Mouse (Mus musculus) lung, postnatal 4 days (tissue): ENCODE measurements at regions not wholly inside any gene's neighbourhood (a gene's known extent, or its start where the extent isn't known, plus 50 kb on each side); places are given as distances from the start of the nearest gene placed in this dataset.
A peak's percentile ranks its signal among the peaks of the same experiment; 100 is the strongest.
"Not testable (repeated sequence)": the region's sequence is repeated elsewhere in the genome, so short reads cannot be mapped to it uniquely, and the experiment has no call there.

Experiments used
- DNase-seq, 2 experiments: peaks; one replicate each; pipeline ENCODE4 v3.0.0; 2021

- DNase-seq = no peak
These were observed 60.6 kb upstream of the Helt start for GRCm38 (mm10) chr8:46355066-46355465.

GRCm38 (mm10) chr8:46357961-46358360 is 63.5 kb upstream of the Helt start:
- DNase-seq = not testable (repeated sequence)

DNA sequence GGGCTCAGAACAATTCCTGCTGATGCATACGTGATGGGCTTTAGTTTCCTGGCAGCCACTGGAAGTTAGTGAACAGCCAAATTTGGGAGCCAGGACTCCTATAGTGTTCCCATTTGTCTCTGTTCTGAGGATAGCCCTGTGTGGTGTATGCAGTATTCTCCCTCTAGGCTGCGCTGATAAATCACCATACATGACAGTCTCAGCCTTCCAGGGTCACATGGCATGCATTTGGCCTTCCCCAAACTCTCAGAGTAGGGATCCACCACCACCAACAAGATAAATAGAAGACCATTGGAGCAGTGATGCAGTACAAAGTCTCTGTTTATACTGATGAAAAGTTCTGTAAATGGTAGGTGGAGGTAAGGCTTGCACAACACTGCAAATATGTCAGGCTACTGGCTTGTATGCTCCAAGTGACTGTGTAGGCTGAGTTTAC is 68.4 kb upstream of the Helt start:
- no peak for DNase-seq

DNA sequence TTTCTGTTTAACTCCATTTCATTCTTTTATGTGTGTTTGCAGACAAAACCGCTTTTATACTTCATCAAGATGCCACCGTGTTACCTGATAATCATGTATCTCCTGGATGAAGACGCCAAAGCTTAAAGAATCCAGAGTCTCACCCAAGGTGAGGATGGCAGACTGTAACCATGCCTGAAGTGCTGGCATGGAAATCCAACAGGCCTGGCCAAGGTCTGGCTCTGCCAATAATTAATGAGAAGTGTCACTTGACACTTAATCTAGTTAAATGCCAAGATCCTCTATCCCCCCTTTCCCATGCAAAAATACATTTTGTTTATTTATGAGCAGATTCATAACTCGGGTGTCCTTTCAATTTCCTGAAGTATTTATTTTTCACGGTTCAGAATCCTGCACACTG is 71.2 kb upstream of the Helt start:
- no peak for DNase-seq

GRCm38 (mm10) chr8:46367125-46367524 is 72.7 kb upstream of the Helt start:
- no peak for DNase-seq

GRCm38 (mm10) chr8:46374092-46374491 is 79.6 kb upstream of the Helt start:
- no peak for DNase-seq

GRCm38 (mm10) chr8:46375986-46376385 is 81.5 kb upstream of the Helt start:
- DNase-seq = no peak

DNA sequence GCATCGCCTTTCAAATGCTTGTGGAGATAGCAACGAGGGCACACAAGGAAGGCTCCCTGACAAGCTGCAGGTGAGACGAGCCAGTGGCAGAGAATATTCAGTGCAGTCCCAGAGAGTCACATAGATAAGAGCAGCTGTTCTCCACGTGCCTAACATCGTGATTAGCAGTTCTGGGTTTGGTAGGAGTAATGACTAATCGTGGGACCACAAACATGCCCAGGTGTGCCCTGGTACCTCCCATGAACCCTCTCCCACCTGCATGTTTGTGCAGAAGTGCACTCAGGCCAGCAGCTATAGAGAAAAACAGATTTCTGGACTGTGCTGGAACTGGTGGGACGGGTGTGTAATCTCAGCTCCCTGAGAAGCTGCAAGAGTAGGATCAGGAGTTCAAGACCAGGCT is 85.9 kb upstream of the Acsl1 start:
- DNase-seq = no peak

DNA sequence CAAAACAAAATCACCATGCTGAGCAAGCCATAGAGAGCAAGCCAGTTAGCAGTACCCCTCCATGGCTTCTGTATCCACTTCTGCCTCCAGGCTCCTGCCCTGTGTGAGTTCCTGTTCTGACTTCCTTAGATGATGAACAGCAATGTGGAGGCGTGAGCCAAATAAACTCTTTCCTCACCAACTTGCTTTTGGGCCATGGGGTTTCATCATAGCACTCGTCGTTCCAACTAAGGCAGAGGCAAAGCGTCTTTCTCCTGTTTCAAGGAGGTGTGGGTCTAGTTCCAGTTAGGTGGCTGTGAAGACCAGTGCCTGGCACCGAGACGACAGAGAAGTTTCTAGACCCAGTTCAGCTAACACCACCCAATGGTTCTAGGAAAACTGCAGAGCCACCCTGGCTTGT is 85.0 kb upstream of the Acsl1 start:
- DNase-seq = no peak

DNA sequence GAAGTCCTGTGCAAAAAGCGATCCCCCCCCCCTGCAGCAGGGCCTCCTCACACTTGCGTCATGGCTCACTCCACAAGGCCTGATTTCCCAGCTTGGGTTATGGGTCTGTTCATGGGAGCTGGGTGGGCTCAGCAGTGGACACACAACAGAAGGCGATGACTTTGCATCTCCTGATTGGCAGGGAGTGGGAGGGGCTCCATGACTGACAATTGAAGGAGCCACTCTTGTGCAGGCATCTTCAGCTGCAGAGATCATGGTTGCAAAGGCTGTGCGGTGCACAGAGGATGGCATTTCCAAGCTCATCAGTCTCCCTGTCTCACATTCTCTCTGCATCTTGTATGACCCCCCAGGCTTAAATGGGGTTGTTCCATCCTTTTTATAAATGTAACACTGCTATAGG is 84.3 kb upstream of the Acsl1 start:
- DNase-seq = no peak

- no peak for DNase-seq
These were observed 83.8 kb upstream of the Acsl1 start for GRCm38 (mm10) chr8:46387037-46387436.

- DNase-seq = no peak
These were observed 82.4 kb upstream of the Acsl1 start for GRCm38 (mm10) chr8:46388421-46388820.

DNA sequence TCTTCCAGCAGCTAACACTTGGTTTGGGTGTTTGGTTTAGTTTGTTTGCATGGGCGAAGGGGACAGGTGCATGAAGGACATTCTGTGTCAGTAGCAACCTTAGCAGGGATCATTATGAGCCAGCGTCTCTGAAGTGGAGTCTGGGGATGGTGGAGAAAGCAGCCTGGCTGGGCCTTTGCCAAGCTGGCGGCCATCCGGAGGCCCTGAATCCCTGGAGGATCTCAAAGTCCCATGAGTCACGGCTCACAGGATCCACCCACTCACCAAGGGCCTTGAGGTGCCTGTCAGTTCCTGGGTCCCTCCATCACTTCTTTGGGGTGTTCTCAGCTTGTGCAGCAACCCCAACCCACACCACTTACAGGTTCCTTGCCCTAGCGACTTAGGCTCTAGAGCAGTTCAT is 80.4 kb upstream of the Acsl1 start:
- DNase-seq = peak in 1 of 2 experiments; percentile 33

- DNase-seq = no peak
These were observed 79.2 kb upstream of the Acsl1 start for GRCm38 (mm10) chr8:46391678-46392077.

DNA sequence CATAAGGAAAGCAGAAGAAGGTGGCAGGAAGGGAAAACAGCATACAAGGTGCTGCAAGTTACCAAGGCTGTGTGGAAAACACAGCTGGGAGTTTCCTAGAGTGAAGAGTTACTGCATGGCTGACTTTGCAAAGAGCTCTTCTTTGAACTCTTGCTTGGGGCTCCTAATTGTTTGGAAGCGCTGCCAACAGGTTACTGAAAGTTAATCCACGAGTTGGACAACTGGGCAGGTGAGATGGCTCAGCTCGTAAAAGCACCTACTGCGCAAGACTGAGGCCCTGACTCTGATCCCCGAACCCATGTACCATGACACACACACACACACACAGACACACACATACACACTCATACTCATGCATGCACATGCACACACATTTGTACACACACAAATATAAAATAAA is 77.5 kb upstream of the Acsl1 start:
- DNase-seq = no peak

- DNase-seq = no peak
These were observed 76.1 kb upstream of the Acsl1 start for GRCm38 (mm10) chr8:46394750-46395149.

GRCm38 (mm10) chr8:46395348-46395747 is 75.5 kb upstream of the Acsl1 start:
- DNase-seq = no peak

DNA sequence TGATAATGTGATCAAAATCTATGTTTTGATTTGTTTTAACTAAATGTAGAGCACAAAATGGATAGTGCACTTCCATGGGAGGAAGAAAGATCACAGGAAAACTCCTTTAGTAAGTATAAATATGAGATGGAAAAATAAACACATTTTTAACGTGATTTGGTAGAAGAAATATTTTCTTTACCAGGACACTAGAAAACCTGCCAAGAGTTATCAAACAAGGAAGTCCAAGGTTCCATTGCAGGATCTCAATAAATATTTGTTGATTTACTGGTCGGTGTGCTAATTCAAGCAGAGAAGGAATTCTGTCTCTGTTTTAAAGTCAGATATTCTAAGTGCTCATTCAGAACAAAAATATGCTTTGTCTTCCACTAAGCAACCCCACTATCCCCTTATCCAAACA is 73.8 kb upstream of the Acsl1 start:
- no peak for DNase-seq

DNA sequence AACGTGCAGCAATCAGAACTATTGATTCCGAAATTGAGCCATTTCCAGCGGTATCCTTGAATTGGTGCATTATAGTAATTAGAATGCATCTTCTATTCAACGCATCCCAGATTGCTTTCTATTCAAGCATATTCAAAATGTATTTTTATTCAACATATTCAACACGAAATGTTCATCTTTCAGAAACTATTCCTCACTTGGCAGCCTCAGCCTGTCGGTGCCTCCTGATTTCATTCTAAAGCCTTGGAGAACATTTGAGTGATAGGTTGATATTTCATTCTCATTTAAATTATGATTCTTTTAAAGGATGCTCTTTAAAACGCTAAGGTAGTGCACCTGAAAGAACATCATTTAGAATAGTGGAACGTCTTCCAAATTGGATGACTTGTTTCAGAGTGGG is 73.1 kb upstream of the Acsl1 start:
- no peak for DNase-seq

GRCm38 (mm10) chr8:46400595-46400994 is 70.2 kb upstream of the Acsl1 start:
- no peak for DNase-seq

DNA sequence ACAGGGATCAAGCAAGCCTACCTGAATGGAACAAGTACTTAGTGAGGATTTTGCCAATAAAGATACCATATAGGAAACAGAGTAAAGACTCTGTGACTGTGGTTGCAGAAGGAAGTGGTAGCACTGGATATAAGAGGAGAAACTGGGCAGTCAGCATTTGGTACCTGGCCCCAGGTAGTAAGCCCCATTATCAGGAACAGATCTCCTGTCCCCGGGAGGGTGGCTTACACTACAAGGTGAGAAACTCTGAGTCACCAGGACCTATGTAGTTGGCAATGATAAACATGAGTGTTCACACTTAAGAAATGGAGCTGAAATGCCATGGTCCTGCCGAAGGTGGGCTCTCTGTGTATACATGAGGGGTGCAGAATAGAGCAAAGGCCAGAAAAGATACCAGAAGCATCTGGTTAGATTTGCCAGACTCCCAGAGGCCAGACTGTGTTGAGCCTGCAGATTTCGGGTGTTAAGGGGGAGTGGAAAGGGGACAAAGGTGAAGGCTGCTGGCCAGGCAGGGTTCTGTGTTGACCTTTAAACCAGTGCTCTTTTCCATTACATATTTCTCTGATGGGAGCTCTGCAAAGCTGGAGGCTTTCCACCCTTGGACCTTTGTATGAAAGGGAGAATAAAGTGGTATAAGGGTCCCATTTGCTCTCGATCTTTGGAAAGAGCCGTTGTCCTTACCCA is 66.8 kb upstream of the Acsl1 start:
- no peak for DNase-seq

DNA sequence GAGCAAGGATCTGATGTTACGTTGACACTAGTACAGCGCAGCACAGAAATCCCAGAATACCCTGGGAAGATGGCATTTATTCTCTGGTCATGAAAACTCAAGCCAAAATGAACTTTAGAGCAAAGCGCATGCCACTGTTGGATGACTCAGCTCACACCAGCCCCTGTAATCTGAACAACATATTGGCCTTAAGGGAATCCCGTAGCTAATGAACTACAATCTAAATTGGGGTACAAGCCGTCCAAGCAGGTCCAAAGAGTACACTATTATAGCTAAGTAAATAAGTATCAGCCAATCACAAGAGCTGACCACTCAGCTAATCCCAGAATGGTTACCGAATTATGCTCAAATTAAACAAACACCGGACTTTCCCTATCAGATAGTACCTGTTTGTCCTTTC is 62.0 kb upstream of the Acsl1 start:
- DNase-seq = no peak

- DNase-seq = no peak
These were observed 61.5 kb upstream of the Acsl1 start for GRCm38 (mm10) chr8:46409296-46409695.

GRCm38 (mm10) chr8:46411877-46412625 is 58.8 kb upstream of the Acsl1 start:
- DNase-seq = no peak
